Mouse (Mus musculus) megakaryocyte, embryonic 14.5 days (primary cell): ENCODE data around the gene Thbs2. TPM values are rescaled to one million over a fixed set of nuclear protein-coding genes. Genes with fewer than 3 reads are reported as not detected.

Experiments
- H3K27me3 ChIP-seq: replicated peaks from 2 replicates; pipeline ENCODE3; 2012; ENCODE audit warnings: inconsistent platforms
- H3K36me3 ChIP-seq: replicated peaks from 2 replicates; pipeline ENCODE3; 2012; ENCODE audit warnings: low read length, inconsistent platforms, mixed read lengths
- H3K4me1 ChIP-seq: 2 replicates; pipeline ENCODE4 v1.6.1; 2012; ENCODE audit warnings: inconsistent platforms
- H3K4me3 ChIP-seq: replicated peaks from 2 replicates; pipeline ENCODE3; 2012; ENCODE audit warnings: moderate library complexity, mild to moderate bottlenecking, inconsistent platforms
- H3K9me3 ChIP-seq: 2 replicates; pipeline ENCODE4 v1.6.1; 2012; ENCODE audit warnings: inconsistent platforms
- FLI1 ChIP-seq: IDR thresholded peaks from 2 replicates; pipeline ENCODE4 v1.6.1; 2012; ENCODE audit warnings: low read length, inconsistent platforms, mixed read lengths
- GATA1 ChIP-seq: IDR thresholded peaks from 3 replicates; pipeline ENCODE4 v1.6.1; 2012; ENCODE audit warnings: mixed read lengths, low read length, inconsistent platforms, borderline replicate concordance
- polyA plus RNA-seq: library from polyadenylated mRNA; stranded (reverse); fragments of >175 nt; gene quantifications from 2 replicates; pipeline ENCODE4 v1.2.3, GENCODE M21; 2012; ENCODE audit warnings: low replicate concordance; ENCODE audit not compliant: insufficient read depth

Gene Thbs2
- polyA plus RNA-seq = not detected in 2 replicates

GRCm38 (mm10) chr17:14693994-14694374 lies at the start of gene Thbs2:
Gene Thbs2 (minus strand): TSS chr17:14694235.
- Histone ChIP-seq H3K4me3 (peak within 1 kb of the TSS; percentile 54), H3K36me3 (no peaks in the 10 kb centered on the region), H3K9me3 (no peaks in the 10 kb centered on the region), H3K4me1 (0 out of 2 replicates have a peak, but pooled peaks cover 3% of the 10 kb centered on the region), H3K27me3 (peaks cover 6% of the 10 kb centered on the region)
- no peak for TF ChIP-seq FLI1
- TF ChIP-seq GATA1 = no peak

GRCm38 (mm10) chr17:14735493-14736004 lies 41.5 kb upstream of the Thbs2 start:
- H3K4me1 ChIP-seq = no peaks in the 10 kb centered on the region
- H3K27me3 ChIP-seq = no peaks in the 10 kb centered on the region
- no peaks in the 10 kb centered on the region for H3K36me3 ChIP-seq
- no peak overlapping the region for H3K4me3 ChIP-seq
- no peaks in the 10 kb centered on the region; the same call in 1 of the 2 replicates for H3K9me3 ChIP-seq
- TF ChIP-seq GATA1 (no peak), FLI1 (no peak)

GRCm38 (mm10) chr17:14734380-14734779 lies 40.3 kb upstream of the Thbs2 start:
- Histone ChIP-seq H3K4me1 (no peaks in the 10 kb centered on the region), H3K9me3 (no peaks in the 10 kb centered on the region; the same call in 1 of the 2 replicates), H3K36me3 (no peaks in the 10 kb centered on the region), H3K4me3 (no peak overlapping the region), H3K27me3 (no peaks in the 10 kb centered on the region)
- no peak for TF ChIP-seq GATA1
- TF ChIP-seq FLI1 = no peak

GRCm38 (mm10) chr17:14733941-14734340 lies 39.9 kb upstream of the Thbs2 start:
- Histone ChIP-seq H3K36me3 (no peaks in the 10 kb centered on the region), H3K9me3 (no peaks in the 10 kb centered on the region; the same call in 1 of the 2 replicates), H3K4me1 (no peaks in the 10 kb centered on the region), H3K27me3 (no peaks in the 10 kb centered on the region), H3K4me3 (no peak overlapping the region)
- TF ChIP-seq GATA1 = no peak
- TF ChIP-seq FLI1 = no peak

- Histone ChIP-seq H3K4me1 (no peaks in the 10 kb centered on the region), H3K4me3 (no peak overlapping the region), H3K9me3 (no peaks in the 10 kb centered on the region), H3K36me3 (no peaks in the 10 kb centered on the region), H3K27me3 (no peaks in the 10 kb centered on the region)
- TF ChIP-seq GATA1 = no peak
- TF ChIP-seq FLI1 = no peak
Observed at GRCm38 (mm10) chr17:14733027-14733426, 39.0 kb upstream of the Thbs2 start.

- no peaks in the 10 kb centered on the region for H3K36me3 ChIP-seq
- H3K9me3 ChIP-seq = no peaks in the 10 kb centered on the region
- no peaks in the 10 kb centered on the region for H3K4me1 ChIP-seq
- TF ChIP-seq FLI1 = no peak
- no peak for TF ChIP-seq GATA1
- H3K27me3 ChIP-seq = no peaks in the 10 kb centered on the region
- H3K4me3 ChIP-seq = no peak overlapping the region
Observed at GRCm38 (mm10) chr17:14730629-14731028, 36.6 kb upstream of the Thbs2 start.

- Histone ChIP-seq H3K9me3 (no peaks in the 10 kb centered on the region), H3K36me3 (no peaks in the 10 kb centered on the region), H3K4me1 (no peaks in the 10 kb centered on the region), H3K27me3 (no peaks in the 10 kb centered on the region), H3K4me3 (no peak overlapping the region)
- TF ChIP-seq FLI1 (no peak), GATA1 (no peak)
Observed at GRCm38 (mm10) chr17:14727481-14727880, 33.4 kb upstream of the Thbs2 start.

GRCm38 (mm10) chr17:14724786-14725185 lies 30.8 kb upstream of the Thbs2 start:
- no peak for TF ChIP-seq FLI1
- TF ChIP-seq GATA1 = no peak
- H3K36me3 ChIP-seq = no peaks in the 10 kb centered on the region
- H3K9me3 ChIP-seq = no peaks in the 10 kb centered on the region
- no peaks in the 10 kb centered on the region for H3K27me3 ChIP-seq
- H3K4me1 ChIP-seq = no peaks in the 10 kb centered on the region
- no peak overlapping the region for H3K4me3 ChIP-seq

- no peaks in the 10 kb centered on the region for H3K27me3 ChIP-seq
- H3K36me3 ChIP-seq = no peaks in the 10 kb centered on the region
- no peaks in the 10 kb centered on the region for H3K9me3 ChIP-seq
- TF ChIP-seq FLI1 (no peak), GATA1 (no peak)
- H3K4me3 ChIP-seq = no peak overlapping the region
- H3K4me1 ChIP-seq = no peaks in the 10 kb centered on the region
Observed at GRCm38 (mm10) chr17:14721325-14721724, 27.3 kb upstream of the Thbs2 start.

GRCm38 (mm10) chr17:14720912-14721311 lies 26.9 kb upstream of the Thbs2 start:
- Histone ChIP-seq H3K4me1 (no peaks in the 10 kb centered on the region), H3K9me3 (no peaks in the 10 kb centered on the region), H3K27me3 (no peaks in the 10 kb centered on the region), H3K4me3 (no peak overlapping the region), H3K36me3 (no peaks in the 10 kb centered on the region)
- TF ChIP-seq FLI1 = no peak
- no peak for TF ChIP-seq GATA1

- H3K9me3 ChIP-seq = no peaks in the 10 kb centered on the region
- no peaks in the 10 kb centered on the region for H3K4me1 ChIP-seq
- no peak for TF ChIP-seq GATA1
- TF ChIP-seq FLI1 = no peak
- no peak overlapping the region for H3K4me3 ChIP-seq
- no peaks in the 10 kb centered on the region for H3K27me3 ChIP-seq
- no peaks in the 10 kb centered on the region for H3K36me3 ChIP-seq
Observed at GRCm38 (mm10) chr17:14720227-14720626, 26.2 kb upstream of the Thbs2 start.
